Mouse (Mus musculus) hindbrain, embryonic 16.5 days (tissue): ENCODE results near the gene Acyp2. TPM values are rescaled to one million over a fixed set of nuclear protein-coding genes. Genes with fewer than 3 reads are reported as not detected.

Experiments used
- ATAC-seq: fragments of 200-750 bp; cut with Nextera tagmentation; 2 replicates; pipeline ENCODE4 v1.8.0; 2017; ENCODE audit warnings: moderate TSS enrichment, moderate library complexity
- H3K27ac ChIP-seq: fragments of 300-500 bp; sonication (generic); 2 replicates; pipeline ENCODE4 v1.5.1; 2014; ENCODE audit warnings: low read depth, mild to moderate bottlenecking, control low read depth, low read length, moderate library complexity
- H3K27me3 ChIP-seq: fragments of 300-500 bp; sonication (generic); replicated peaks from 2 replicates; pipeline ENCODE4 v1.6.1; 2014; ENCODE audit warnings: low read length; ENCODE audit not compliant: control insufficient read depth, insufficient read depth
- H3K36me3 ChIP-seq: fragments of 300-500 bp; sonication (generic); 2 replicates; pipeline ENCODE4 v1.6.1; 2014; ENCODE audit warnings: mild to moderate bottlenecking, low read length, moderate library complexity, mixed read lengths; ENCODE audit not compliant: control insufficient read depth, insufficient read depth
- H3K4me1 ChIP-seq: fragments of 300-500 bp; sonication (generic); 2 replicates; pipeline ENCODE4 v1.6.1; 2014; ENCODE audit warnings: low read depth, low read length; ENCODE audit not compliant: control insufficient read depth, insufficient read depth
- H3K4me2 ChIP-seq: fragments of 300-500 bp; sonication (generic); 2 replicates; pipeline ENCODE4 v1.6.1; 2014; ENCODE audit warnings: mild to moderate bottlenecking, low read length, control low read depth, moderate library complexity
- H3K4me3 ChIP-seq: fragments of 300-500 bp; sonication (generic); 2 replicates; pipeline ENCODE4 v1.5.1; 2014; ENCODE audit warnings: mild to moderate bottlenecking, low read length, control low read depth, moderate library complexity
- H3K9ac ChIP-seq: fragments of 300-500 bp; sonication (generic); 2 replicates; pipeline ENCODE4 v1.6.1; 2014; ENCODE audit warnings: low read depth, mild to moderate bottlenecking, control low read depth, low read length, moderate library complexity
- H3K9me3 ChIP-seq: fragments of 300-500 bp; sonication (generic); 2 replicates; pipeline ENCODE4 v1.6.1; 2014; ENCODE audit warnings: mild to moderate bottlenecking, low read length, moderate library complexity; ENCODE audit not compliant: control insufficient read depth
- WGBS: fragments of 180-500 bp; shearing (Covaris S2); extraction: QIAGEN DNeasy Blood & Tissue Kit; methylation state at CpG from one replicate; pipeline ENCODE4 v1.1.7; 2014; 5-methylcytosine and 5-hydroxymethylcytosine counted together
- polyA plus RNA-seq: library from polyadenylated mRNA; unstranded; fragments of >200 nt; fragmentation: Nextera tagmentation; extraction: Ambion mirVana; gene quantifications from 2 replicates; pipeline ENCODE4 v1.2.1, GENCODE M21; 2015

Acyp2 gene
- polyA plus RNA-seq, 1 experiment from 2014 or later, result 35.1 TPM

GRCm38 (mm10) chr11:30609247-30609646 is 40.1 kb downstream of the Acyp2 start:
- WGBS, result 97% methylated on average over 1 of the region's 1 CpGs
- H3K27me3 ChIP-seq, result no peaks in the 10 kb centered on the region
- no peaks in the 10 kb centered on the region for H3K9me3 ChIP-seq
- no peaks in the 10 kb centered on the region for H3K36me3 ChIP-seq
- H3K4me1 ChIP-seq, result no peaks in the 10 kb centered on the region
- H3K4me3 ChIP-seq, result no peak overlapping the region
- ATAC-seq, result no peak
- no peak overlapping the region for H3K9ac ChIP-seq
- no peak overlapping the region for H3K4me2 ChIP-seq
- no peak overlapping the region for H3K27ac ChIP-seq

- H3K27ac ChIP-seq, result no peak overlapping the region
- no peaks in the 10 kb centered on the region for H3K36me3 ChIP-seq
- no peak overlapping the region for H3K4me2 ChIP-seq
- no peak overlapping the region for H3K9ac ChIP-seq
- ATAC-seq, result no peak
- H3K4me3 ChIP-seq, result no peak overlapping the region
- no peaks in the 10 kb centered on the region for H3K9me3 ChIP-seq
- no peaks in the 10 kb centered on the region for H3K27me3 ChIP-seq
- 82% methylated on average over 3 of the region's 3 CpGs for WGBS
- no peaks in the 10 kb centered on the region for H3K4me1 ChIP-seq
These were observed 41.5 kb downstream of the Acyp2 start for GRCm38 (mm10) chr11:30607587-30608518.

GRCm38 (mm10) chr11:30597259-30597658 is 52.1 kb downstream of the Acyp2 start:
- no peak overlapping the region for H3K4me2 ChIP-seq
- H3K9ac ChIP-seq, result no peak overlapping the region
- H3K27ac ChIP-seq, result no peak overlapping the region
- no peaks in the 10 kb centered on the region for H3K4me1 ChIP-seq
- 75% methylated on average over 3 of the region's 3 CpGs for WGBS
- H3K27me3 ChIP-seq, result no peaks in the 10 kb centered on the region
- H3K9me3 ChIP-seq, result no peaks in the 10 kb centered on the region
- no peaks in the 10 kb centered on the region for H3K36me3 ChIP-seq
- H3K4me3 ChIP-seq, result no peak overlapping the region
- ATAC-seq, result no peak

- Histone ChIP-seq H3K27me3 (no peaks in the 10 kb centered on the region), H3K4me2 (no peak overlapping the region), H3K9me3 (peaks cover 5% of the 10 kb centered on the region), H3K9ac (no peak overlapping the region), H3K4me3 (no peak overlapping the region), H3K4me1 (no peaks in the 10 kb centered on the region), H3K36me3 (no peaks in the 10 kb centered on the region), H3K27ac (no peak overlapping the region)
- WGBS, result 75% methylated on average over 2 of the region's 2 CpGs
- no peak for ATAC-seq
These were observed 69.4 kb downstream of the Acyp2 start for GRCm38 (mm10) chr11:30580008-30580407.

- 86% methylated on average over 2 of the region's 2 CpGs for WGBS
- Histone ChIP-seq H3K27me3 (no peaks in the 10 kb centered on the region), H3K36me3 (no peaks in the 10 kb centered on the region), H3K9me3 (peaks cover 5% of the 10 kb centered on the region), H3K4me2 (no peak overlapping the region), H3K9ac (no peak overlapping the region), H3K4me1 (no peaks in the 10 kb centered on the region), H3K27ac (no peak overlapping the region), H3K4me3 (no peak overlapping the region)
- ATAC-seq, result no peak
These were observed 70.5 kb downstream of the Acyp2 start for GRCm38 (mm10) chr11:30578931-30579330.

- 89% methylated on average over 15 of the region's 15 CpGs for WGBS
- no peaks in the 10 kb centered on the region for H3K4me1 ChIP-seq
- H3K9ac ChIP-seq, result no peak overlapping the region
- H3K27me3 ChIP-seq, result no peaks in the 10 kb centered on the region
- H3K4me3 ChIP-seq, result no peak overlapping the region
- no peak overlapping the region for H3K4me2 ChIP-seq
- no peak for ATAC-seq
- H3K27ac ChIP-seq, result no peak overlapping the region
- no peaks in the 10 kb centered on the region for H3K36me3 ChIP-seq
- no peaks in the 10 kb centered on the region for H3K9me3 ChIP-seq
These were observed 76.5 kb downstream of the Acyp2 start for GRCm38 (mm10) chr11:30572790-30573395.

GRCm38 (mm10) chr11:30570568-30570967 is 78.8 kb downstream of the Acyp2 start:
- 94% methylated on average over 3 of the region's 3 CpGs for WGBS
- no peaks in the 10 kb centered on the region for H3K36me3 ChIP-seq
- no peaks in the 10 kb centered on the region for H3K9me3 ChIP-seq
- H3K9ac ChIP-seq, result no peak overlapping the region
- no peak for ATAC-seq
- no peak overlapping the region for H3K27ac ChIP-seq
- H3K4me1 ChIP-seq, result no peaks in the 10 kb centered on the region
- H3K4me2 ChIP-seq, result no peak overlapping the region
- H3K27me3 ChIP-seq, result no peaks in the 10 kb centered on the region
- H3K4me3 ChIP-seq, result no peak overlapping the region

GRCm38 (mm10) chr11:30560215-30560614 is 89.2 kb downstream of the Acyp2 start:
- WGBS, result 94% methylated on average over 1 of the region's 1 CpGs
- Histone ChIP-seq H3K27ac (no peak overlapping the region), H3K36me3 (no peaks in the 10 kb centered on the region), H3K9ac (no peak overlapping the region), H3K27me3 (no peaks in the 10 kb centered on the region), H3K4me1 (no peaks in the 10 kb centered on the region), H3K9me3 (no peaks in the 10 kb centered on the region), H3K4me3 (no peak overlapping the region), H3K4me2 (no peak overlapping the region)
- no peak for ATAC-seq

- no peaks in the 10 kb centered on the region for H3K36me3 ChIP-seq
- H3K4me3 ChIP-seq, result no peak overlapping the region
- 84% methylated on average over 1 of the region's 1 CpGs for WGBS
- H3K9ac ChIP-seq, result no peak overlapping the region
- H3K27ac ChIP-seq, result no peak overlapping the region
- H3K9me3 ChIP-seq, result no peaks in the 10 kb centered on the region
- no peak for ATAC-seq
- H3K27me3 ChIP-seq, result no peaks in the 10 kb centered on the region
- no peaks in the 10 kb centered on the region for H3K4me1 ChIP-seq
- no peak overlapping the region for H3K4me2 ChIP-seq
These were observed 96.0 kb downstream of the Acyp2 start for GRCm38 (mm10) chr11:30553408-30553807.
